Mouse (Mus musculus): Measurements from ENCODE around the gene Mogs. TPM values are rescaled to one million over a fixed set of nuclear protein-coding genes. Genes with fewer than 3 reads are reported as not detected.
A peak's percentile ranks its signal among the peaks of the same experiment; 100 is the strongest.

Mogs gene
- polyA plus RNA-seq, 1 experiment = 6.0 TPM

GRCm38 (mm10) chr6:83165607-83166242 is 50.4 kb downstream of the Mogs start, which contains the start of gene Dctn1:
TSS of gene Dctn1 (plus strand) at chr6:83165920.
- Histone ChIP-seq H3K4me1 (ENCODE audit: control insufficient read depth, insufficient read depth, insufficient read length, low read length) (peaks cover 11% of the 10 kb centered on the region), H3K4me3 (ENCODE audit: insufficient read depth, low read depth, low read length) (peak within 1 kb of the TSS; percentile 80), H3K27ac (replicated peaks; ENCODE audit: low read depth, low read length) (peak within 1 kb of the TSS; percentile 91)

GRCm38 (mm10) chr6:83166243-83166630 is 50.9 kb downstream of the Mogs start:
- Histone ChIP-seq H3K4me3 (ENCODE audit: insufficient read depth, low read depth, low read length) (peak overlapping the region; percentile 80), H3K27ac (replicated peaks; ENCODE audit: low read depth, low read length) (peak overlapping the region; percentile 59), H3K4me1 (ENCODE audit: control insufficient read depth, insufficient read depth, insufficient read length, low read length) (peaks cover 15% of the 10 kb centered on the region)

Other genes with a start within 250 kb of the Mogs start
- not detected in 2 replicates for gene Sema4f, start 175.7 kb upstream of the Mogs start, polyA plus RNA-seq (2012; ENCODE audit: insufficient read depth, insufficient read length, missing spikeins)
- gene M1ap, start 168.6 kb upstream of the Mogs start, polyA plus RNA-seq (2012; ENCODE audit: insufficient read depth, insufficient read length, missing spikeins) = not detected in 2 replicates
- 1.3 and 1.5 TPM in 2 replicates for gene Dok1, start 82.0 kb upstream of the Mogs start, polyA plus RNA-seq (2012; ENCODE audit: insufficient read depth, insufficient read length, missing spikeins)
- gene Loxl3, start 81.3 kb upstream of the Mogs start, polyA plus RNA-seq (2012; ENCODE audit: insufficient read depth, insufficient read length, missing spikeins) = 0.63 and 1.6 TPM in 2 replicates
- gene Aup1, start 61.0 kb upstream of the Mogs start, polyA plus RNA-seq (2012; ENCODE audit: insufficient read depth, insufficient read length, missing spikeins) = 78.0 and 97.2 TPM in 2 replicates
- gene Htra2, start 60.2 kb upstream of the Mogs start, polyA plus RNA-seq (2012; ENCODE audit: insufficient read depth, insufficient read length, missing spikeins) = 42.8 and 48.9 TPM in 2 replicates
- 0.79 TPM in 1 of 2 replicates, not detected in the other for gene Dqx1, start 57.7 kb upstream of the Mogs start, polyA plus RNA-seq (2012; ENCODE audit: insufficient read depth, insufficient read length, missing spikeins)
- not detected in 2 replicates for gene Tlx2, start 45.2 kb upstream of the Mogs start, polyA plus RNA-seq (2012; ENCODE audit: insufficient read depth, insufficient read length, missing spikeins)
- gene Pcgf1, start 37.6 kb upstream of the Mogs start, polyA plus RNA-seq (2012; ENCODE audit: insufficient read depth, insufficient read length, missing spikeins) = 16.5 and 22.5 TPM in 2 replicates
- gene Lbx2, start 29.1 kb upstream of the Mogs start, polyA plus RNA-seq (2012; ENCODE audit: insufficient read depth, insufficient read length, missing spikeins) = not detected in 2 replicates
- not detected in 2 replicates for gene Ccdc142, start 13.9 kb upstream of the Mogs start, polyA plus RNA-seq (2012; ENCODE audit: insufficient read depth, insufficient read length, missing spikeins)
- not detected in 2 replicates for gene Gm42688, start 13.9 kb upstream of the Mogs start, polyA plus RNA-seq (2012; ENCODE audit: insufficient read depth, insufficient read length, missing spikeins)
- 172 and 202 TPM in 2 replicates for gene Mrpl53, start 6.5 kb upstream of the Mogs start, polyA plus RNA-seq (2012; ENCODE audit: insufficient read depth, insufficient read length, missing spikeins)
- 62.1 and 70.3 TPM in 2 replicates for gene Wbp1, start 6.1 kb downstream of the Mogs start, polyA plus RNA-seq (2012; ENCODE audit: insufficient read depth, insufficient read length, missing spikeins)
- 8.7 and 13.1 TPM in 2 replicates for gene Ino80b, start 9.9 kb downstream of the Mogs start, polyA plus RNA-seq (2012; ENCODE audit: insufficient read depth, insufficient read length, missing spikeins)
- 4.5 and 7.1 TPM in 2 replicates for gene Rtkn, start 20.0 kb downstream of the Mogs start, polyA plus RNA-seq (2012; ENCODE audit: insufficient read depth, insufficient read length, missing spikeins)
- not detected in 2 replicates for gene Wdr54, start 40.9 kb downstream of the Mogs start, polyA plus RNA-seq (2012; ENCODE audit: insufficient read depth, insufficient read length, missing spikeins)
- gene 1700003E16Rik, start 40.9 kb downstream of the Mogs start, polyA plus RNA-seq (2012; ENCODE audit: insufficient read depth, insufficient read length, missing spikeins) = not detected in 2 replicates
- gene Dctn1, start 50.4 kb downstream of the Mogs start, polyA plus RNA-seq (2012; ENCODE audit: insufficient read depth, insufficient read length, missing spikeins) = 31.0 and 31.2 TPM in 2 replicates
- gene Slc4a5, start 104.3 kb downstream of the Mogs start, polyA plus RNA-seq (2012; ENCODE audit: insufficient read depth, insufficient read length, missing spikeins) = not detected in 2 replicates
- 5.2 and 7.4 TPM in 2 replicates for gene Mthfd2, start 210.4 kb downstream of the Mogs start, polyA plus RNA-seq (2012; ENCODE audit: insufficient read depth, insufficient read length, missing spikeins)
- 38.1 and 43.1 TPM in 2 replicates for gene Mob1a, start 210.5 kb downstream of the Mogs start, polyA plus RNA-seq (2012; ENCODE audit: insufficient read depth, insufficient read length, missing spikeins)
- gene Bola3, start 233.7 kb downstream of the Mogs start, polyA plus RNA-seq (2012; ENCODE audit: insufficient read depth, insufficient read length, missing spikeins) = 671 and 946 TPM in 2 replicates

Data from brown adipose tissue, adult 24 weeks (tissue).